Mouse (Mus musculus): ENCODE data around the gene Hoxb7. TPM values are rescaled to one million over a fixed set of nuclear protein-coding genes. Genes with fewer than 3 reads are reported as not detected.

The Hoxb7 gene
- polyA plus RNA-seq, 1 experiment from 2014 or later = not detected

DNA sequence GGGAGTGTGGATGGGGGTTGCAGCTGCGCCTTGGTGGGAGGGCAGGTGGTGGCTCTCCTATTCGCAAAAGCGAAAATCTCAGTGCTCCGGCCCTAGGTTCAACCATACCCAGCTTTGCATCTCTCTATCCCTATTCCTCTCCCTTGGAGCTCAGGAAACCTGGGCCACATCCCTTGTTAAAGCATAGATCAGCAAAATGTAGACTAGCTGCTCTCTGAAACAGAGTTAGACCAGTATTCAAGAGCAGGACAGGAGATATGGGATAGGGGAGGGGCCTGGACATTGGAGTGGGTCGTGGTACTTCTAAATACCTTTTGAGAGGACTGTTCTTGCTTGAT, 28.9 kb downstream of the Hoxb7 start:
- Histone ChIP-seq H3K4me1 (replicated peaks; ENCODE audit: control insufficient read depth, insufficient read depth, low read length) (peaks cover 8% of the 10 kb centered on the region), H3K4me3 (ENCODE audit: low read depth, low read length) (no peak overlapping the region), H3K27ac (ENCODE audit: low read depth, low read length) (no peak overlapping the region), H3K9me3 (ENCODE audit: control insufficient read depth, low read length) (no peaks in the 10 kb centered on the region), H3K4me2 (ENCODE audit: low read depth, low read length, severe bottlenecking) (no peak overlapping the region), H3K36me3 (ENCODE audit: control insufficient read depth, insufficient read depth, low read length) (no peaks in the 10 kb centered on the region), H3K27me3 (ENCODE audit: control insufficient read depth, insufficient read depth, low read length) (peaks cover 100% of the 10 kb centered on the region), H3K9ac (ENCODE audit: low read length) (no peak overlapping the region)
- WGBS = 1% methylated on average over 5 of the region's 5 CpGs
- ATAC-seq (replicated peaks; ENCODE audit: low FRiP score) = no peak
- no peak for DNase-seq (ENCODE audit: low spot score)

- Histone ChIP-seq H3K9me3 (ENCODE audit: control insufficient read depth, low read length) (no peaks in the 10 kb centered on the region), H3K36me3 (ENCODE audit: control insufficient read depth, insufficient read depth, low read length) (no peaks in the 10 kb centered on the region), H3K4me1 (replicated peaks; ENCODE audit: control insufficient read depth, insufficient read depth, low read length) (peaks cover 5% of the 10 kb centered on the region), H3K27me3 (ENCODE audit: control insufficient read depth, insufficient read depth, low read length) (peaks cover 100% of the 10 kb centered on the region), H3K9ac (ENCODE audit: low read length) (no peak overlapping the region), H3K4me2 (ENCODE audit: low read depth, low read length, severe bottlenecking) (no peak overlapping the region), H3K27ac (ENCODE audit: low read depth, low read length) (no peak overlapping the region), H3K4me3 (ENCODE audit: low read depth, low read length) (no peak overlapping the region)
- ATAC-seq (replicated peaks; ENCODE audit: low FRiP score) = no peak
- DNase-seq (ENCODE audit: low spot score) = no peak
- WGBS = 5% methylated on average over 18 of the region's 18 CpGs
Measured at GRCm38 (mm10) chr11:96316696-96317607, 30.5 kb downstream of the Hoxb7 start.

- H3K9ac ChIP-seq (ENCODE audit: low read length) = no peak within 1 kb of the TSS
- H3K27ac ChIP-seq (ENCODE audit: low read depth, low read length) = no peak within 1 kb of the TSS
- WGBS = 1% methylated on average over 28 of the region's 28 CpGs
Measured at GRCm38 (mm10) chr11:96317608-96318367, 31.4 kb downstream of the Hoxb7 start, which contains the start of gene Hoxb4. TSS of gene Hoxb4 (plus strand) at chr11:96318267.

DNA sequence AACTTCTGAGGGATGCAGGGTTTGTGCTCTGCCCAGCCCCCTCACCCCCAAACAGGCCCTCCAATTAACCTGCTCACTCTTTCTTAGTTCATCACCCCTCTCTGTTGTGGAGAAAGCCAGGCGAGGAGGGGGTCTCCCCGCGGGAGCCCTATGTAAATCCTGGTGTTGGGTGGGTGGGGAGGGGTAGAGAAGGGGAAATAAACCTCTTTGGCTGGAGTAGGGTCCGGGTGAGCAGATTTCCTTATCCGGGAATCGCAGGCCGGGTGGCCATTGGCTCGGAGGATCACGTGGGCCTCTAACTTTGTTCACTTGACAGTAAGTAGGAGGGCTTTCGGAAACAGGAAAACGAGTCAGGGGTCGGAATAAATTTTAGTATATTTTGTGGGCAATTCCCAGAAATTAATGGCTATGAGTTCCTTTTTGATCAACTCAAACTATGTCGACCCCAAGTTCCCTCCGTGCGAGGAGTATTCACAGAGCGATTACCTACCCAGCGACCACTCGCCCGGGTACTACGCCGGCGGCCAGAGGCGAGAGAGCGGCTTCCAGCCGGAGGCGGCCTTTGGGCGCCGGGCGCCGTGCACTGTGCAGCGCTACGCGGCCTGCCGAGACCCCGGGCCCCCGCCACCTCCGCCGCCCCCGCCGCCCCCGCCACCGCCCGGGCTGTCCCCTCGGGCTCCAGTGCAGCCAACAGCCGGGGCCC, 32.1 kb downstream of the Hoxb7 start:
- no peak for DNase-seq (ENCODE audit: low spot score)
- Histone ChIP-seq H3K36me3 (ENCODE audit: control insufficient read depth, insufficient read depth, low read length) (no peaks in the 10 kb centered on the region), H3K9ac (ENCODE audit: low read length) (no peak overlapping the region), H3K4me2 (ENCODE audit: low read depth, low read length, severe bottlenecking) (peak overlapping the region; percentile 44; the same call in 1 of the 2 replicates), H3K27me3 (ENCODE audit: control insufficient read depth, insufficient read depth, low read length) (peaks cover 100% of the 10 kb centered on the region), H3K4me1 (replicated peaks; ENCODE audit: control insufficient read depth, insufficient read depth, low read length) (peaks cover 5% of the 10 kb centered on the region), H3K4me3 (ENCODE audit: low read depth, low read length) (peak overlapping the region; percentile 24), H3K27ac (ENCODE audit: low read depth, low read length) (no peak overlapping the region), H3K9me3 (ENCODE audit: control insufficient read depth, low read length) (no peaks in the 10 kb centered on the region)
- WGBS = under 1% methylated on average over 35 of the region's 45 CpGs
- no peak for ATAC-seq (replicated peaks; ENCODE audit: low FRiP score)

More at GRCm38 (mm10) chr11:96317608-96318367, 31.4 kb downstream of the Hoxb7 start, which contains the start of gene Hoxb4:
- Histone ChIP-seq H3K36me3 (ENCODE audit: control insufficient read depth, insufficient read depth, low read length) (no peaks in the 10 kb centered on the region), H3K4me2 (ENCODE audit: low read depth, low read length, severe bottlenecking) (peak within 1 kb of the TSS; percentile 44; the same call in 1 of the 2 replicates), H3K27me3 (ENCODE audit: control insufficient read depth, insufficient read depth, low read length) (peaks cover 100% of the 10 kb centered on the region), H3K4me1 (replicated peaks; ENCODE audit: control insufficient read depth, insufficient read depth, low read length) (peaks cover 5% of the 10 kb centered on the region), H3K4me3 (ENCODE audit: low read depth, low read length) (peak within 1 kb of the TSS; percentile 24), H3K9me3 (ENCODE audit: control insufficient read depth, low read length) (no peaks in the 10 kb centered on the region)
- ATAC-seq (replicated peaks; ENCODE audit: low FRiP score) (no peak), DNase-seq (ENCODE audit: low spot score) (no peak)

GRCm38 (mm10) chr11:96319071-96319902, 32.9 kb downstream of the Hoxb7 start:
- Histone ChIP-seq H3K36me3 (ENCODE audit: control insufficient read depth, insufficient read depth, low read length) (no peaks in the 10 kb centered on the region), H3K9ac (ENCODE audit: low read length) (no peak overlapping the region), H3K9me3 (ENCODE audit: control insufficient read depth, low read length) (no peaks in the 10 kb centered on the region), H3K27ac (ENCODE audit: low read depth, low read length) (no peak overlapping the region), H3K4me2 (ENCODE audit: low read depth, low read length, severe bottlenecking) (peak overlapping the region; percentile 44; the same call in 1 of the 2 replicates), H3K4me1 (replicated peaks; ENCODE audit: control insufficient read depth, insufficient read depth, low read length) (peaks cover 5% of the 10 kb centered on the region), H3K27me3 (ENCODE audit: control insufficient read depth, insufficient read depth, low read length) (peaks cover 98% of the 10 kb centered on the region), H3K4me3 (ENCODE audit: low read depth, low read length) (peak overlapping the region; percentile 24)
- ATAC-seq (replicated peaks; ENCODE audit: low FRiP score) (no peak), DNase-seq (ENCODE audit: low spot score) (no peak)
- WGBS = under 1% methylated on average over 31 of the region's 34 CpGs

DNA sequence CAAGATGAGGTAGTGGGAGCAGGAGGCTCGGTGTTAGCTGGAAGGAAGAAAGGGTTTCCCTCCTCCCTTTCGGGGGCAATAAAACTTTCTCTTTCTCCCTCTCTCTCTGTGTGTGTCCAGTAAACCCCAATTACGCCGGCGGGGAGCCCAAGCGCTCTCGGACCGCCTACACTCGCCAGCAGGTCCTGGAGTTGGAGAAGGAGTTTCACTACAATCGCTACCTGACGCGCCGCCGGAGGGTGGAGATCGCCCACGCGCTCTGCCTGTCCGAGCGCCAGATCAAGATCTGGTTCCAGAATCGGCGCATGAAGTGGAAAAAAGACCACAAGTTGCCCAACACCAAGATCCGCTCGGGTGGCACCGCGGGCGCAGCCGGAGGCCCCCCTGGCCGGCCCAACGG, 33.5 kb downstream of the Hoxb7 start:
- no peaks in the 10 kb centered on the region for H3K36me3 ChIP-seq (ENCODE audit: control insufficient read depth, insufficient read depth, low read length)
- H3K4me2 ChIP-seq (ENCODE audit: low read depth, low read length, severe bottlenecking) = no peak overlapping the region
- under 1% methylated on average over 29 of the region's 29 CpGs for WGBS
- H3K4me3 ChIP-seq (ENCODE audit: low read depth, low read length) = no peak overlapping the region
- no peak overlapping the region for H3K27ac ChIP-seq (ENCODE audit: low read depth, low read length)
- no peak overlapping the region for H3K9ac ChIP-seq (ENCODE audit: low read length)
- H3K27me3 ChIP-seq (ENCODE audit: control insufficient read depth, insufficient read depth, low read length) = peaks cover 98% of the 10 kb centered on the region
- DNase-seq (ENCODE audit: low spot score) (no peak), ATAC-seq (replicated peaks; ENCODE audit: low FRiP score) (no peak)
- H3K9me3 ChIP-seq (ENCODE audit: control insufficient read depth, low read length) = no peaks in the 10 kb centered on the region
- peaks cover 5% of the 10 kb centered on the region for H3K4me1 ChIP-seq (replicated peaks; ENCODE audit: control insufficient read depth, insufficient read depth, low read length)

DNA sequence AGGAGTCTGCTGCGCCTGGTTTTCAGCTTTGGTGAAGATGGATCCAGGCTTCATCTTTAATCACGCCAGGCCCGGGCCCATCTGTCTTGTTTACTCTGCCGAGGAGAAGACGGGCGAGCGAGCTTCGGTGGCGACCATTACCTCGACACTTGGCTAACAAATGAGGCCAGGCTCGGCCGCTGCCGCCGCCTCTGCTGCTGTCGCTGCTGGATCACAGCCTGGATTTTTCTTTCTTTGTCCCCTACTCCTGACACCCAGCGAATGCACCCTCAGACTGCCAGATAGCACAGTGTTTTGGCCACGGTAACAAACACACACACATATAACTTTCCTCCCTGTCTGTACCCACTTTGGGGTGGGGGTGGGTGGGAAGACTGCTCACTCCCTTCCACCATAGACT, 34.3 kb downstream of the Hoxb7 start:
- DNase-seq (ENCODE audit: low spot score) (no peak), ATAC-seq (replicated peaks; ENCODE audit: low FRiP score) (no peak)
- Histone ChIP-seq H3K27ac (ENCODE audit: low read depth, low read length) (no peak overlapping the region), H3K4me1 (replicated peaks; ENCODE audit: control insufficient read depth, insufficient read depth, low read length) (peaks cover 5% of the 10 kb centered on the region), H3K27me3 (ENCODE audit: control insufficient read depth, insufficient read depth, low read length) (peaks cover 98% of the 10 kb centered on the region), H3K4me3 (ENCODE audit: low read depth, low read length) (no peak overlapping the region), H3K9me3 (ENCODE audit: control insufficient read depth, low read length) (no peaks in the 10 kb centered on the region), H3K4me2 (ENCODE audit: low read depth, low read length, severe bottlenecking) (no peak overlapping the region), H3K9ac (ENCODE audit: low read length) (no peak overlapping the region), H3K36me3 (ENCODE audit: control insufficient read depth, insufficient read depth, low read length) (no peaks in the 10 kb centered on the region)
- WGBS = under 1% methylated on average over 17 of the region's 17 CpGs

All from forebrain, embryonic 11.5 days (tissue).